Mouse (Mus musculus): ENCODE results near the gene Ptp4a2. TPM values are rescaled to one million over a fixed set of nuclear protein-coding genes. Genes with fewer than 3 reads are reported as not detected.

Ptp4a2 gene
- polyA plus RNA-seq, 1 experiment = 138 TPM

- H3K27me3 ChIP-seq (ENCODE audit: control insufficient read depth, insufficient read depth, insufficient read length) = no peaks in the 10 kb centered on the region
- no peak for TF ChIP-seq TCF3 (IDR thresholded peaks at IDR 0.05; ENCODE audit: insufficient read length, low read depth)
- no peak for TF ChIP-seq POLR2A (IDR thresholded peaks at IDR 0.05; ENCODE audit: insufficient read length, low read depth)
- no peak for TF ChIP-seq MAX (IDR thresholded peaks at IDR 0.05; ENCODE audit: low read depth)
- no peak for TF ChIP-seq SRF (IDR thresholded peaks at IDR 0.05; ENCODE audit: control insufficient read depth, insufficient read length, low read depth)
- no peak for TF ChIP-seq MYOG (IDR thresholded peaks at IDR 0.05; ENCODE audit: control insufficient read depth in 1 of 3, insufficient read depth in 1 of 3, insufficient read length in 2 of 3, low read depth in 2 of 3)
- no peak for TF ChIP-seq REST (IDR thresholded peaks at IDR 0.05; ENCODE audit: insufficient read depth, insufficient read length)
- TF ChIP-seq TCF12 (IDR thresholded peaks at IDR 0.05; ENCODE audit: insufficient read depth, poor library complexity, severe bottlenecking) = no peak
- TF ChIP-seq E2F4 (IDR thresholded peaks at IDR 0.05; ENCODE audit: insufficient read depth) = no peak
- no peak for TF ChIP-seq USF1 (IDR thresholded peaks at IDR 0.05; ENCODE audit: low read depth)
- TF ChIP-seq MYOD1 (IDR thresholded peaks at IDR 0.05; ENCODE audit: control insufficient read depth in 1 of 3, insufficient read length in 2 of 3, low read depth in 2 of 3) = no peak
- no peak for TF ChIP-seq POLR2AphosphoS2 (IDR thresholded peaks at IDR 0.05; ENCODE audit: insufficient read length, low read depth)
- no peak for TF ChIP-seq CEBPB (IDR thresholded peaks at IDR 0.05; ENCODE audit: insufficient read depth, poor library complexity, severe bottlenecking)
- H3ac ChIP-seq (ENCODE audit: control insufficient read depth, insufficient read length) = no peak overlapping the region
- no peak overlapping the region for H3K4me3 ChIP-seq
- H3K79me2 ChIP-seq (ENCODE audit: control insufficient read depth, insufficient read depth) = no peaks in the 10 kb centered on the region
- no peaks in the 10 kb centered on the region for H3K36me3 ChIP-seq (ENCODE audit: control insufficient read depth, insufficient read depth)
- H3K4me2 ChIP-seq (ENCODE audit: low read depth) = no peak overlapping the region
Measured at GRCm38 (mm10) chr4:129789635-129790034, 21.4 kb upstream of the Ptp4a2 start.

GRCm38 (mm10) chr4:129790475-129790874 is 20.5 kb upstream of the Ptp4a2 start:
- no peak for TF ChIP-seq POLR2AphosphoS2 (IDR thresholded peaks at IDR 0.05; ENCODE audit: insufficient read length, low read depth)
- Histone ChIP-seq H3K36me3 (ENCODE audit: control insufficient read depth, insufficient read depth) (no peaks in the 10 kb centered on the region), H3K27me3 (ENCODE audit: control insufficient read depth, insufficient read depth, insufficient read length) (no peaks in the 10 kb centered on the region), H3K79me2 (ENCODE audit: control insufficient read depth, insufficient read depth) (no peaks in the 10 kb centered on the region), H3K4me2 (ENCODE audit: low read depth) (no peak overlapping the region), H3ac (ENCODE audit: control insufficient read depth, insufficient read length) (no peak overlapping the region), H3K4me3 (no peak overlapping the region)

GRCm38 (mm10) chr4:129791399-129791798 is 19.6 kb upstream of the Ptp4a2 start:
- no peaks in the 10 kb centered on the region for H3K79me2 ChIP-seq (ENCODE audit: control insufficient read depth, insufficient read depth)
- no peak overlapping the region for H3K4me3 ChIP-seq

DNA sequence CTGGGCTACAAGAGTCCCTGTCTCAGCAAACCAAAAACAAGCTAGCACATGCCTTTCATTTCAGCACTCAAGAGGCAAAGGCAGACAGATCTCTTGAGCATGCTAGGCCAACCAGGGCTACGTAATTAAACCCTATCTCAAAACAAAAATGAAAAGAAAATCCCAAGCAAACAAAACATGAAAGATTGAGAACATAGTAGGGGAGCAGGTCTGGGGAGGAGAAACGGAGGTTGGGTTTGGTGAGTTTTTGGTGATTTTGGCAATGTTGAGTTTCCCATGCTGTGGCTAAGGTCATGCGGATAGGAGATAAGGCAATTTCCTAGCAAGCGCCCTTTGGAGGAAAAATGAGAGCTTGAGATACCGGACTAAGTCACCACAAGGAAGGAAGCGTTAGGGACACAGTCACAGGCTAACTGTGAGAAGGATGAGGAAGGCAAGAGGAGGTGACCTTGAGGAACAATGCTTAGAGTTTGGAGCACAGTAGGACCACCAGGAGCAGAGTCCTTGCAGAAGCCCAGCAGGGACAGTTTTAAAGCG is 18.3 kb upstream of the Ptp4a2 start:
- TF ChIP-seq MYOG (IDR thresholded peaks at IDR 0.05; ENCODE audit: control insufficient read depth in 1 of 3, insufficient read depth in 1 of 3, insufficient read length in 2 of 3, low read depth in 2 of 3) (no peak), POLR2AphosphoS2 (IDR thresholded peaks at IDR 0.05; ENCODE audit: insufficient read length, low read depth) (no peak), MYOD1 (IDR thresholded peaks at IDR 0.05; ENCODE audit: control insufficient read depth in 1 of 3, insufficient read length in 2 of 3, low read depth in 2 of 3) (no peak), CEBPB (IDR thresholded peaks at IDR 0.05; ENCODE audit: insufficient read depth, poor library complexity, severe bottlenecking) (no peak), TCF3 (IDR thresholded peaks at IDR 0.05; ENCODE audit: insufficient read length, low read depth) (no peak), USF1 (IDR thresholded peaks at IDR 0.05; ENCODE audit: low read depth) (no peak), REST (IDR thresholded peaks at IDR 0.05; ENCODE audit: insufficient read depth, insufficient read length) (no peak), TCF12 (IDR thresholded peaks at IDR 0.05; ENCODE audit: insufficient read depth, poor library complexity, severe bottlenecking) (no peak), POLR2A (IDR thresholded peaks at IDR 0.05; ENCODE audit: insufficient read length, low read depth) (no peak), MAX (IDR thresholded peaks at IDR 0.05; ENCODE audit: low read depth) (no peak), E2F4 (IDR thresholded peaks at IDR 0.05; ENCODE audit: insufficient read depth) (no peak), SRF (IDR thresholded peaks at IDR 0.05; ENCODE audit: control insufficient read depth, insufficient read length, low read depth) (no peak)

More at GRCm38 (mm10) chr4:129791399-129791798, 19.6 kb upstream of the Ptp4a2 start:
- Histone ChIP-seq H3K36me3 (ENCODE audit: control insufficient read depth, insufficient read depth) (no peaks in the 10 kb centered on the region), H3K27me3 (ENCODE audit: control insufficient read depth, insufficient read depth, insufficient read length) (no peaks in the 10 kb centered on the region), H3K4me2 (ENCODE audit: low read depth) (no peak overlapping the region), H3ac (ENCODE audit: control insufficient read depth, insufficient read length) (no peak overlapping the region)
- TF ChIP-seq MYOG (IDR thresholded peaks at IDR 0.05; ENCODE audit: control insufficient read depth in 1 of 3, insufficient read depth in 1 of 3, insufficient read length in 2 of 3, low read depth in 2 of 3) (no peak), TCF3 (IDR thresholded peaks at IDR 0.05; ENCODE audit: insufficient read length, low read depth) (no peak), CEBPB (IDR thresholded peaks at IDR 0.05; ENCODE audit: insufficient read depth, poor library complexity, severe bottlenecking) (no peak), SRF (IDR thresholded peaks at IDR 0.05; ENCODE audit: control insufficient read depth, insufficient read length, low read depth) (no peak), REST (IDR thresholded peaks at IDR 0.05; ENCODE audit: insufficient read depth, insufficient read length) (no peak), MYOD1 (IDR thresholded peaks at IDR 0.05; ENCODE audit: control insufficient read depth in 1 of 3, insufficient read length in 2 of 3, low read depth in 2 of 3) (no peak), MAX (IDR thresholded peaks at IDR 0.05; ENCODE audit: low read depth) (no peak), POLR2A (IDR thresholded peaks at IDR 0.05; ENCODE audit: insufficient read length, low read depth) (no peak), E2F4 (IDR thresholded peaks at IDR 0.05; ENCODE audit: insufficient read depth) (no peak), TCF12 (IDR thresholded peaks at IDR 0.05; ENCODE audit: insufficient read depth, poor library complexity, severe bottlenecking) (no peak), USF1 (IDR thresholded peaks at IDR 0.05; ENCODE audit: low read depth) (no peak), POLR2AphosphoS2 (IDR thresholded peaks at IDR 0.05; ENCODE audit: insufficient read length, low read depth) (no peak)

More for the DNA sequence above, 18.3 kb upstream of the Ptp4a2 start:
- H3K79me2 ChIP-seq (ENCODE audit: control insufficient read depth, insufficient read depth) = no peaks in the 10 kb centered on the region
- no peak overlapping the region for H3K4me3 ChIP-seq
- H3K4me2 ChIP-seq (ENCODE audit: low read depth) = no peak overlapping the region
- no peak overlapping the region for H3ac ChIP-seq (ENCODE audit: control insufficient read depth, insufficient read length)
- H3K36me3 ChIP-seq (ENCODE audit: control insufficient read depth, insufficient read depth) = no peaks in the 10 kb centered on the region
- H3K27me3 ChIP-seq (ENCODE audit: control insufficient read depth, insufficient read depth, insufficient read length) = no peaks in the 10 kb centered on the region
